Mouse (Mus musculus): ENCODE measurements around the gene Gm45785.

- no peak for TF ChIP-seq CTCF (IDR thresholded peaks at IDR 0.05; ENCODE audit: control insufficient read depth, insufficient read depth, insufficient read length)
- no peak for TF ChIP-seq MYOG (IDR thresholded peaks at IDR 0.05; ENCODE audit: control insufficient read depth, extremely low read depth, insufficient read length)
- no peak for TF ChIP-seq USF1 (IDR thresholded peaks at IDR 0.05; ENCODE audit: low read depth)
- TF ChIP-seq MYOD1 (IDR thresholded peaks at IDR 0.05; ENCODE audit: control insufficient read depth, insufficient read length, low read depth) = no peak
- no peak for TF ChIP-seq MAX (IDR thresholded peaks at IDR 0.05)
Measured at GRCm38 (mm10) chr7:140899121-140899520, 43.0 kb upstream of the Gm45785 start.
